Mouse (Mus musculus): Measurements from ENCODE around the gene Capn3. TPM values are rescaled to one million over a fixed set of nuclear protein-coding genes. Genes with fewer than 3 reads are reported as not detected.

Capn3 gene
- polyA plus RNA-seq, 1 experiment from 2014 or later = 0.59 TPM

DNA sequence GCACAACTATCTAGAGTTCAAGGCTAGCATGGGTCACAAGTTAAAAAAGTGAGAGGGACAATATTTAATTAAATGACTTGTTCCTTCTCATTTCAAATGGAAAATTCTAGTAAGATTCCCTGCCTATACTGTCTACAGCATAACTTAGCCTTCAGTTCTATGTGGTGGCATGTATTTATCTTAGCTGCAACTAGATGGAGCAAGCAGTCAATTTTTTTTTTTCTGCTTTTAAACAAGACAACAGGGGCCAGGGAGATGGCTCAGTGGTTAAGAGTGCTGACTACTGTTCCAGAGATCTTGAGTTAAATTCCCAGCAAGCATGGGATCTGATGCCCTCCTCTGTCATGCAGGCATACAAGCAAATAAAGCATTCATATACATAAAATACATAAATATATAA is 73.7 kb downstream of the Capn3 start:
- Histone ChIP-seq H3K9me3 (ENCODE audit: control insufficient read depth, low read length) (no peaks in the 10 kb centered on the region), H3K4me3 (ENCODE audit: low read depth, low read length) (no peak overlapping the region), H3K27me3 (ENCODE audit: control insufficient read depth, insufficient read depth, low read length) (no peaks in the 10 kb centered on the region), H3K4me2 (ENCODE audit: low read depth, low read length) (no peak overlapping the region), H3K4me1 (ENCODE audit: control insufficient read depth, insufficient read depth, low read length) (no peaks in the 10 kb centered on the region), H3K27ac (ENCODE audit: low read depth, low read length) (no peak overlapping the region), H3K9ac (replicated peaks; ENCODE audit: low read depth, low read length) (no peak overlapping the region), H3K36me3 (ENCODE audit: control insufficient read depth, insufficient read depth, low read length) (peaks cover 59% of the 10 kb centered on the region)
- ATAC-seq (ENCODE audit: low read depth) = no peak

GRCm38 (mm10) chr2:120531223-120531622 is 75.4 kb downstream of the Capn3 start:
- Histone ChIP-seq H3K9ac (replicated peaks; ENCODE audit: low read depth, low read length) (no peak overlapping the region), H3K4me1 (ENCODE audit: control insufficient read depth, insufficient read depth, low read length) (no peaks in the 10 kb centered on the region), H3K27me3 (ENCODE audit: control insufficient read depth, insufficient read depth, low read length) (no peaks in the 10 kb centered on the region), H3K4me3 (ENCODE audit: low read depth, low read length) (no peak overlapping the region), H3K27ac (ENCODE audit: low read depth, low read length) (no peak overlapping the region), H3K36me3 (ENCODE audit: control insufficient read depth, insufficient read depth, low read length) (peaks cover 57% of the 10 kb centered on the region), H3K4me2 (ENCODE audit: low read depth, low read length) (no peak overlapping the region), H3K9me3 (ENCODE audit: control insufficient read depth, low read length) (no peaks in the 10 kb centered on the region)
- WGBS = 91% methylated on average over 4 of the region's 4 CpGs
- no peak for ATAC-seq (ENCODE audit: low read depth)

DNA sequence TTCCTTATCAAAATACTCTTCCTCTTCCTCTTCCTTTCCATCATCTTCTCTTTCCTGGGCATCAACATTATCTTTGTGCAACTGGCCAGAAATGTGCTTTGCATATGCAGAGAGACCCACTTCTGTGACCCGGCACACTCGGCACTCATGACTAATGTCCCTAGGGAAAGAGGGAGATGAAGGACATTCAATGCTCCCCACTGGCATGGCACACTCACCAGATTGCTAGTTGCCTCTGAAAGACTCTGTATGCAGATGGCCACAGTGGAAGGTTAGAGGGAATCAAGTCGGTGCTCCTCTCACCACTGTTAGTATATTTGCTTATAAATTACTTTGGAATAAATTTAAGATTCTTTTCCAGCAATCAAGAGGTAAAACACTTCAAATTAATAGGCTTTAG is 83.5 kb downstream of the Capn3 start:
- peak; percentile 68; the same call in 1 of the 2 replicates for ATAC-seq (ENCODE audit: low read depth)
- Histone ChIP-seq H3K9ac (replicated peaks; ENCODE audit: low read depth, low read length) (no peak overlapping the region), H3K4me2 (ENCODE audit: low read depth, low read length) (peak overlapping the region; percentile 29; the same call in 1 of the 2 replicates), H3K36me3 (ENCODE audit: control insufficient read depth, insufficient read depth, low read length) (peaks cover 10% of the 10 kb centered on the region), H3K27me3 (ENCODE audit: control insufficient read depth, insufficient read depth, low read length) (no peaks in the 10 kb centered on the region), H3K4me1 (ENCODE audit: control insufficient read depth, insufficient read depth, low read length) (no peaks in the 10 kb centered on the region), H3K27ac (ENCODE audit: low read depth, low read length) (peak overlapping the region; percentile 66), H3K9me3 (ENCODE audit: control insufficient read depth, low read length) (no peaks in the 10 kb centered on the region), H3K4me3 (ENCODE audit: low read depth, low read length) (0 out of 2 replicates have a peak overlapping the region, but pooled peaks have one; percentile 7)
- WGBS = 18% methylated on average over 3 of the region's 3 CpGs

- Histone ChIP-seq H3K27ac (ENCODE audit: low read depth, low read length) (peak overlapping the region; percentile 66), H3K36me3 (ENCODE audit: control insufficient read depth, insufficient read depth, low read length) (peaks cover 7% of the 10 kb centered on the region), H3K9me3 (ENCODE audit: control insufficient read depth, low read length) (no peaks in the 10 kb centered on the region), H3K4me2 (ENCODE audit: low read depth, low read length) (peak overlapping the region; percentile 29; the same call in 1 of the 2 replicates), H3K9ac (replicated peaks; ENCODE audit: low read depth, low read length) (no peak overlapping the region), H3K4me3 (ENCODE audit: low read depth, low read length) (no peak overlapping the region), H3K4me1 (ENCODE audit: control insufficient read depth, insufficient read depth, low read length) (no peaks in the 10 kb centered on the region), H3K27me3 (ENCODE audit: control insufficient read depth, insufficient read depth, low read length) (no peaks in the 10 kb centered on the region)
- peak; percentile 95 for ATAC-seq (ENCODE audit: low read depth)
- WGBS = 14% methylated on average over 1 of the region's 1 CpGs
Observed at GRCm38 (mm10) chr2:120539778-120540208, 84.0 kb downstream of the Capn3 start.

GRCm38 (mm10) chr2:120544732-120545131 is 88.9 kb downstream of the Capn3 start:
- Histone ChIP-seq H3K36me3 (ENCODE audit: control insufficient read depth, insufficient read depth, low read length) (peaks cover 9% of the 10 kb centered on the region; the same call in 1 of the 2 replicates), H3K4me1 (ENCODE audit: control insufficient read depth, insufficient read depth, low read length) (no peaks in the 10 kb centered on the region), H3K9me3 (ENCODE audit: control insufficient read depth, low read length) (no peaks in the 10 kb centered on the region), H3K27me3 (ENCODE audit: control insufficient read depth, insufficient read depth, low read length) (no peaks in the 10 kb centered on the region), H3K27ac (ENCODE audit: low read depth, low read length) (no peak overlapping the region), H3K4me3 (ENCODE audit: low read depth, low read length) (no peak overlapping the region), H3K4me2 (ENCODE audit: low read depth, low read length) (no peak overlapping the region), H3K9ac (replicated peaks; ENCODE audit: low read depth, low read length) (no peak overlapping the region)
- no peak for ATAC-seq (ENCODE audit: low read depth)
- 98% methylated on average over 2 of the region's 2 CpGs for WGBS

Other genes starting within 250 kb of the Capn3 start
- gene Pla2g4e, start 210.7 kb upstream of the Capn3 start, polyA plus RNA-seq (2014; fragmentation: Nextera tagmentation; extraction: Ambion mirVana) = 4.9 and 7.2 TPM in 2 replicates
- not detected in 2 replicates for gene Pla2g4d, start 166.8 kb upstream of the Capn3 start, polyA plus RNA-seq (2014; fragmentation: Nextera tagmentation; extraction: Ambion mirVana)
- not detected in 2 replicates for gene Pla2g4f, start 141.9 kb upstream of the Capn3 start, polyA plus RNA-seq (2014; fragmentation: Nextera tagmentation; extraction: Ambion mirVana)
- gene Vps39, start 102.9 kb upstream of the Capn3 start, polyA plus RNA-seq (2014; fragmentation: Nextera tagmentation; extraction: Ambion mirVana) = 46.2 and 55.4 TPM in 2 replicates
- 9.1 and 10.7 TPM in 2 replicates for gene Ganc, start 52.1 kb upstream of the Capn3 start, polyA plus RNA-seq (2014; fragmentation: Nextera tagmentation; extraction: Ambion mirVana)
- gene Tmem87a, start 51.9 kb upstream of the Capn3 start, polyA plus RNA-seq (2014; fragmentation: Nextera tagmentation; extraction: Ambion mirVana) = 8.1 and 14.3 TPM in 2 replicates
- 44.2 and 54.5 TPM in 2 replicates for gene Zfp106, start 107.8 kb downstream of the Capn3 start, polyA plus RNA-seq (2014; fragmentation: Nextera tagmentation; extraction: Ambion mirVana)
- 19.3 and 19.8 TPM in 2 replicates for gene Snap23, start 111.7 kb downstream of the Capn3 start, polyA plus RNA-seq (2014; fragmentation: Nextera tagmentation; extraction: Ambion mirVana)
- gene Haus2, start 153.4 kb downstream of the Capn3 start, polyA plus RNA-seq (2014; fragmentation: Nextera tagmentation; extraction: Ambion mirVana) = 29.8 and 30.6 TPM in 2 replicates
- gene Lrrc57, start 153.5 kb downstream of the Capn3 start, polyA plus RNA-seq (2014; fragmentation: Nextera tagmentation; extraction: Ambion mirVana) = 29.6 and 32.5 TPM in 2 replicates
- gene Stard9, start 173.1 kb downstream of the Capn3 start, polyA plus RNA-seq (2014; fragmentation: Nextera tagmentation; extraction: Ambion mirVana) = 7.9 and 8.3 TPM in 2 replicates

Measured in neural tube, embryonic 14.5 days (tissue).